Mouse (Mus musculus) stomach, embryonic 15.5 days (tissue): ENCODE measurements around the gene 4930442H23Rik. TPM values are rescaled to one million over a fixed set of nuclear protein-coding genes. Genes with fewer than 3 reads are reported as not detected.
"Not testable (repeated sequence)": the region's sequence is repeated elsewhere in the genome, so short reads cannot be mapped to it uniquely, and the experiment has no call there.

Experiments
- ATAC-seq: fragments of 200-750 bp; cut with Nextera tagmentation; 2 replicates; pipeline ENCODE4 v1.8.0; 2017; ENCODE audit warnings: low read depth, moderate number of reproducible peaks, moderate TSS enrichment; ENCODE audit not compliant: insufficient read depth, low FRiP score
- H3K27ac ChIP-seq: fragments of 300-500 bp; sonication (generic); 2 replicates; pipeline ENCODE4 v1.5.1; 2015; ENCODE audit warnings: mild to moderate bottlenecking, inconsistent platforms
- H3K27me3 ChIP-seq: fragments of 300-500 bp; sonication (generic); replicated peaks from 2 replicates; pipeline ENCODE4 v1.6.1; 2015; ENCODE audit warnings: inconsistent platforms
- H3K36me3 ChIP-seq: fragments of 300-500 bp; sonication (generic); 2 replicates; pipeline ENCODE4 v1.6.1; 2015; ENCODE audit warnings: inconsistent platforms
- H3K4me1 ChIP-seq: fragments of 300-500 bp; sonication (generic); 2 replicates; pipeline ENCODE4 v1.6.1; 2015; ENCODE audit warnings: inconsistent platforms
- H3K4me2 ChIP-seq: fragments of 300-500 bp; sonication (generic); 2 replicates; pipeline ENCODE4 v1.6.1; 2015; ENCODE audit warnings: mild to moderate bottlenecking, inconsistent platforms
- H3K4me3 ChIP-seq: fragments of 300-500 bp; sonication (generic); replicated peaks from 2 replicates; pipeline ENCODE4 v1.5.1; 2015; ENCODE audit warnings: inconsistent platforms
- H3K9ac ChIP-seq: fragments of 300-500 bp; sonication (generic); 2 replicates; pipeline ENCODE4 v1.6.1; 2015; ENCODE audit warnings: inconsistent platforms
- H3K9me3 ChIP-seq: fragments of 300-500 bp; sonication (generic); 2 replicates; pipeline ENCODE4 v1.6.1; 2016; ENCODE audit warnings: inconsistent platforms
- WGBS: fragments of 180-500 bp; shearing (Covaris S2); methylation state at CpG from one replicate; pipeline ENCODE4 v1.1.7; 2015; 5-methylcytosine and 5-hydroxymethylcytosine counted together
- polyA plus RNA-seq: library from polyadenylated mRNA; unstranded; fragments of >200 nt; fragmentation: Nextera tagmentation; extraction: Ambion mirVana; gene quantifications from 2 replicates; pipeline ENCODE4 v1.2.1, GENCODE M21; 2015

4930442H23Rik gene
- polyA plus RNA-seq, 1 experiment from 2014 or later, result not detected

DNA sequence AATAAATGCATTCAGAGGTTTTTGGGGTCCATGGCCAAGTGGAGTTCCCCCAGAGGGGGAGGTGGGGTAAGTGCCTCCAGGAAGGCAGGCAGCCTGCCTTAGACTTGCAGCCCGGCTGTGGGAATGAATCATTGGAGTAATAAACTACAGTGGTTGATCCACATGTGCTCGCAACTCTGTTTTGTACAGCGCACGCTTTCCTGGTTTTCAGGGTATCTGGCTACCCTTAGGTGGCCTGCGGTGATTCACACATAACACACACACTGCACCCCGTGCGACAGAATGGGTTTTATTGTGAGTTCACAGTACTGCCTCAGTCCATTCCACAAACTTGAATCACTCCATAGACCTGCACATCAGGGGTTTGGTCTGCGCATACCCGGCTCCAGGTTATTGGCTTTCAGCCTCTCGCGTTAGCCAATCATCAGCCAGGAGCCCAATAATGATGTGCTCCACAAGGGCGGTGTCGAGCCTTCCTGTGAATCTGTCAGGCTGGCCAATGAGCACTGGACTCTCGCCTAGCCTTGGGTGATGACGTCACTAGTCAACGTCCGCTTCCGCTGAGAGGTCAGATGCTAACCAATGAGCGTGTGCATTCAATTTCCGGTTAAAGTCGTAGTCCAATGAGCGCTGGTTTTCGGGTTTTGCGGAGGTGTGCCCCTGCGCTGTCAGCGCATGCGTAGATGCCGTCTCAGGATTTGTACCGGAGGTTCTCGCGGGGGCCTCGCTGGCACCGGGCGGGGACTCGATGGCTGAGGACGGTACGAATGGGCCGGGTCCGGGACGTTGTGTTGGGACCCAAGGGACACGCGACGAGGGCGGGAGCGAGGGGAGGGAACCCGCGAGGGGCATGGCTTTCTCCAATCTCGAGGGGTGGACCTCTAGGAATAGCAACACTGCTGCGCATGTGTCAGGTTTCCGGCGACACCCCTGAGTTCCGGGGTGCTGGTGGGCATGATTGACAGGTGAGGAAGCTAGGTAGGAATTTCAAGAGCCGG lies 1.0 kb downstream of the 4930442H23Rik start, which contains the start of gene Dapk3:
Gene Dapk3, plus strand, starts transcription at position 670 of the 998 bp plus-strand sequence.
- H3K27ac ChIP-seq, result peak within 1 kb of the TSS; percentile 92
- H3K36me3 ChIP-seq, result peaks cover 55% of the 10 kb centered on the region
- ATAC-seq, result peak; percentile 94
- no peaks in the 10 kb centered on the region for H3K9me3 ChIP-seq
- H3K4me1 ChIP-seq, result peaks cover 44% of the 10 kb centered on the region
- peak within 1 kb of the TSS; percentile 69 for H3K4me2 ChIP-seq
- H3K4me3 ChIP-seq, result peak within 1 kb of the TSS; percentile 76
- WGBS, result 5% methylated on average over 53 of the region's 53 CpGs
- peak within 1 kb of the TSS; percentile 58 for H3K9ac ChIP-seq
- H3K27me3 ChIP-seq, result no peaks in the 10 kb centered on the region

DNA sequence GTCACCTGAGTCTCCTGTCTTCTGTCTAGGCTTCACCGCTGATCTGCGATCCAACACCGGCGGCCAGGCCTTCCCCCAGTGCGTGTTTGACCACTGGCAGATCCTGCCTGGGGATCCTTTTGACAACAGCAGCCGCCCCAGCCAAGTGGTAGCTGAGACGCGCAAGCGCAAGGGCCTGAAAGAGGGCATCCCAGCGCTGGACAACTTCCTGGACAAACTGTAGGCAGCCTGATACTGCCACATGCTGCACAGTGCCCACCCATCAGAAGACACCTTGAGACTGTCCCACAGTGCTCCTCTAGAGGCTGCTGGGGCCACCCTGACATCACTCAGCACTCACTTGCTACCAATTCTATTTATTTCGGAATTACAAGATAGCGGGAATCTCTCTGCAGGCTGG lies 1.8 kb downstream of the 4930442H23Rik start:
- WGBS, result 79% methylated on average over 12 of the region's 12 CpGs
- peak overlapping the region; percentile 73 for H3K27ac ChIP-seq
- H3K36me3 ChIP-seq, result peaks cover 53% of the 10 kb centered on the region

DNA sequence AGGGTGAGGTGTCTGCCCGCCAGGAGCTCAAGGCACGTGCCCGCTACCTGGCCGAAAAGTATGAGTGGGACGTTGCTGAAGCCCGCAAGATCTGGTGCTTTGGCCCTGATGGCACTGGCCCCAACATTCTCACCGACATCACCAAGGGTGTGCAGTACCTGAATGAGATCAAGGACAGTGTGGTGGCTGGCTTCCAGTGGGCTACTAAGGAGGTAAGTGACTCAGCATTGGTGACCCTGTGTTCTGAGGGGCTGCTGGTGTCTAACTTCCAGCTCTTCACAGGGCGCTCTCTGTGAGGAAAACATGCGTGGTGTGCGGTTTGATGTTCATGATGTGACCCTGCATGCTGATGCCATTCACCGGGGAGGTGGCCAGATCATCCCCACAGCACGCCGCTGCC lies 2.7 kb downstream of the 4930442H23Rik start:
- Histone ChIP-seq H3K27ac (no peak overlapping the region), H3K9ac (no peak overlapping the region), H3K9me3 (no peaks in the 10 kb centered on the region), H3K36me3 (peaks cover 53% of the 10 kb centered on the region), H3K4me3 (no peak overlapping the region), H3K4me1 (peaks cover 45% of the 10 kb centered on the region), H3K4me2 (no peak overlapping the region), H3K27me3 (no peaks in the 10 kb centered on the region)
- ATAC-seq, result no peak
- 93% methylated on average over 13 of the region's 13 CpGs for WGBS

More for the DNA sequence above, 1.8 kb downstream of the 4930442H23Rik start:
- not testable (repeated sequence) for H3K9me3 ChIP-seq, ATAC-seq, H3K4me2 ChIP-seq, H3K4me3 ChIP-seq, H3K27me3 ChIP-seq, H3K9ac ChIP-seq
- H3K4me1 ChIP-seq, result peaks cover 45% of the 10 kb centered on the region

DNA sequence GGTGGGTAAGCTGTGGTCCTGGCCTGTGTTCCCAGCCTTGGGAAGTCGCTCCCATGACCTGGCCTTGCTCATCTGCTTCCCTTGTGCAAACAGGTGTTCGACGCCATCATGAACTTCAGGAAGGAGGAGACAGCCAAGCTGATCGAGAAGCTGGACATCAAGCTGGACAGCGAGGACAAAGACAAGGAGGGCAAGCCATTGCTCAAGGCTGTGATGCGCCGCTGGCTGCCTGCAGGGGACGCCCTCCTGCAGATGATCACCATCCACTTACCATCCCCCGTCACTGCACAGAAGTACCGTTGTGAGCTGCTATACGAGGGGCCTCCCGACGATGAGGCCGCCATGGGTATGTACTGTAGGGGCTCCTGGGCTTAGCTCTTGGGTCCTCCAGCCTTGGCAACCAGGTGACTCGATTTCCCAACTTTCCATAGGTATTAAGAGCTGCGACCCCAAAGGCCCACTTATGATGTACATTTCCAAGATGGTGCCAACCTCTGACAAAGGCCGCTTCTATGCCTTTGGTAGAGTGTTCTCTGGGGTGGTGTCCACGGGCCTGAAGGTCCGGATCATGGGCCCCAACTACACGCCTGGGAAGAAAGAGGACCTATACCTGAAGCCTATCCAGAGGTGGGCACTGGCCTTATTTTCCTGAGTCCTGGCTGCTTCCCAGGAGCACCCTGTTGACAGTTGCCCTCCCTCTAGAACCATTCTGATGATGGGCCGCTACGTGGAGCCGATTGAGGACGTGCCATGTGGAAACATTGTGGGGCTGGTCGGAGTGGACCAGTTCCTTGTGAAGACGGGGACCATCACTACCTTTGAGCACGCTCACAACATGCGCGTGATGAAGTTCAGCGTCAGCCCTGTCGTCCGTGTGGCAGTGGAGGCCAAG lies 4.0 kb downstream of the 4930442H23Rik start:
- Histone ChIP-seq H3K4me2 (no peak overlapping the region), H3K27ac (peak overlapping the region; percentile 35; the same call in 1 of the 2 replicates), H3K9ac (0 out of 2 replicates have a peak overlapping the region, but pooled peaks have one; percentile 9), H3K4me1 (peaks cover 55% of the 10 kb centered on the region), H3K36me3 (peaks cover 53% of the 10 kb centered on the region), H3K9me3 (no peaks in the 10 kb centered on the region), H3K4me3 (no peak overlapping the region), H3K27me3 (no peaks in the 10 kb centered on the region)
- 87% methylated on average over 32 of the region's 32 CpGs for WGBS
- ATAC-seq, result no peak

DNA sequence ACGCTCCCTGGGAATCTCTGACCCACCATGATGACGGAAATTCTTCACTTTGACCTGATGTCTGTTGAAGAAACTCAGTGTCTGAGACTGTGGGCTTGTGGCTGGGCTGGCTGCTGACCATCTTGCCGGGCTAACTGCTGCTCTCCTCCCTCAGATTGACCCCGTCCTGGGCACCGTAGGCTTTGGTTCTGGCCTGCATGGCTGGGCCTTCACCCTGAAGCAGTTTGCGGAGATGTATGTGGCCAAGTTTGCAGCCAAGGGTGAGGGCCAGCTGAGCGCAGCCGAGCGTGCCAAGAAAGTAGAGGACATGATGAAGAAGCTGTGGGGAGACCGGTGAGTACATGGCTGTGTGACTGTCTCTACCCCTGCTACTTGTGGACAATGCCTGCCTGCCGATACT lies 4.7 kb downstream of the 4930442H23Rik start:
- Histone ChIP-seq H3K4me2 (no peak overlapping the region), H3K4me3 (no peak overlapping the region), H3K27ac (0 out of 2 replicates have a peak overlapping the region, but pooled peaks have one; percentile 35), H3K36me3 (peaks cover 52% of the 10 kb centered on the region), H3K9me3 (no peaks in the 10 kb centered on the region), H3K27me3 (no peaks in the 10 kb centered on the region), H3K4me1 (peaks cover 55% of the 10 kb centered on the region), H3K9ac (no peak overlapping the region)
- 89% methylated on average over 11 of the region's 11 CpGs for WGBS
- no peak for ATAC-seq

DNA sequence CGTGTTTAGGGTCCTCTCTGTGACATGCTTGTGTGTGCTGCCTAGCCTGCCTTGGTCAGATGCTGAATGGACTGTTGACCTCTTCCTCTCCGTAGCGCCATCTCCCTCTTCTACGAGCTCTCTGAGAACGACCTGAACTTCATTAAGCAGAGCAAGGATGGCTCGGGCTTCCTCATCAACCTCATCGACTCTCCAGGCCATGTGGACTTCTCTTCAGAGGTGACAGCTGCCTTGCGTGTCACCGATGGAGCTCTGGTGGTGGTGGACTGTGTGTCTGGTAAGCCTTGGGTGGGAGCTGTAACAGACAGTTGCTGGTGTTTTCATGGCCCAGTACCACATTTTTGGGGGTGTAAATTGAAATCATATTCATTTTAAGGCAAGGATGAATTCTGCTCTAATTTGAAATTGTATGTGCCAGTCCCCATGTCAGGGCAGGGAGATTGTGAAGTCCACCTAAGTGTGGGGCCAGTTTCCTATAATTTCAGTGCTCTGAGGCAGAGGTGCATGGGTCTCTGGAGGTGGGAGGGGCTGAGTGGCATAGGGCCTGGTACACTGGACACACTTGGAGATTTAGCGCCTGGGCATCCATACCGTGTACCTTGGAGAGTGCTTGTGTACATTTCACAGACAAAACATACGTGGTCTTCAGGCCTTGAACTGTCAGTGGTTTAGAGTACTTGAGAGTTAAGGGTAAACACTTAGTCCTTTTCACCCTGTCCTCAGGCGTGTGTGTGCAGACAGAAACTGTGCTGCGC lies 5.5 kb downstream of the 4930442H23Rik start:
- Histone ChIP-seq H3K27ac (peak overlapping the region; percentile 89), H3K4me3 (peak overlapping the region; percentile 94), H3K4me1 (peaks cover 56% of the 10 kb centered on the region), H3K9ac (peak overlapping the region; percentile 97), H3K4me2 (peak overlapping the region; percentile 86), H3K27me3 (no peaks in the 10 kb centered on the region), H3K9me3 (no peaks in the 10 kb centered on the region), H3K36me3 (peaks cover 50% of the 10 kb centered on the region)
- ATAC-seq, result no peak
- 55% methylated on average over 14 of the region's 14 CpGs for WGBS

DNA sequence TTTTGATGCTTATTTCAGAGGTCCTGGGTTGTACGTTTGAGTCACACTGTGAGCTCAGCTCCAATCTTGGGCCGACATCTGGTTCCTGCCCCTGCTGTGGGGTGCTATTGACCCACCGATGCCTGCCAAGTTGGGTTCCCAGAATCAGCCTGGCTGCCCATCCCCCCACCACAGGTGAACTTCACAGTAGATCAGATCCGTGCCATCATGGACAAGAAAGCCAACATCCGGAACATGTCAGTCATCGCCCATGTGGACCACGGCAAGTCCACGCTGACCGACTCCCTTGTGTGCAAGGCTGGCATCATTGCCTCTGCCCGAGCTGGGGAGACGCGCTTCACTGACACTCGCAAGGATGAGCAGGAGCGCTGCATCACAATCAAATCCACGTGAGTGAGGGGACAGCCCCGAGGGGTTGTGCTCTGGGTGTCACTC lies 6.1 kb downstream of the 4930442H23Rik start:
- Histone ChIP-seq H3K4me3 (peak overlapping the region; percentile 94), H3K36me3 (peaks cover 50% of the 10 kb centered on the region), H3K27ac (peak overlapping the region; percentile 89), H3K4me2 (peak overlapping the region; percentile 86), H3K9me3 (no peaks in the 10 kb centered on the region), H3K9ac (peak overlapping the region; percentile 97), H3K4me1 (peaks cover 59% of the 10 kb centered on the region), H3K27me3 (no peaks in the 10 kb centered on the region)
- 7% methylated on average over 16 of the region's 16 CpGs for WGBS
- no peak for ATAC-seq

DNA sequence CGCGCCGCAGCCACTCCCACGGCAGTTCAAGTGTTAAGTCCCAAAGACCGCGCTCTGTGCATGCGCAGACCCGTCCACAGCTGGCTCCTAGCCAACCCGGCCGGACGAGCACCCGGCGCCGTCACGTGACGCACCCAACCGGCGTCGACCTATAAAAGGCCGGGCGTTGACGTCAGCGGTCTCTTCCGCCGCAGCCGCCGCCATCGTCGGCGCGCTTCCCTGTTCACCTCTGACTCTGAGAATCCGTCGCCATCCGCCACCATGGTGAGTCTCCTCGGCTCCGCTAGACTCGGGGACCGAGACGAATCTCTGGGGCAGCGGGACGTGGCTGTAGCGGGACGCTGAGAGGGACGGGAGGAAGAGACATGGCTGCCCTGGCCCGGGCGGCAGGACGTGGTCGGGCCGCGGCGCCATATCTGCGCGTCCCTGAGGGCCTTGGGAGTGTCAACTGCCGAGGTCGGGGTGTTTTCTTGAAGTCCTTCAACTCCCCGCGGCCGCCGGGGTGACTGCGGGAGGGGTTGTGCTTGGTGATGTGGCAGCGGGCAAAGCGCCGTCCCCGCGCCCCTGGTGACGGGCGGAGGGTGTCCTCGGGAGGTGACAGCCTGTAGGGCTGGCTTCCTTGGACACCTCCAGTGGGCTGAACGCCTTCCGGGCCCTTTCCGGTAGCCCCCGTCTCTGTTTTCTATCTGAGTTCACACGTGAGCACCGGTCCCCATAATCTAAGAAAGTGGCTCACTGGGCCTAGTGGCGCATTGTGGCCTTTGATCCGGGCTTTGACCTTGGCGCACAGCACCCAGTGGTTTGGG lies 7.0 kb downstream of the 4930442H23Rik start, which contains the start of gene Eef2:
Gene Eef2, plus strand, starts transcription at position 166 of the 806 bp plus-strand sequence.
- peak within 1 kb of the TSS; percentile 97 for H3K9ac ChIP-seq
- H3K27me3 ChIP-seq, result no peaks in the 10 kb centered on the region
- peak; percentile 81 for ATAC-seq
- peaks cover 42% of the 10 kb centered on the region for H3K36me3 ChIP-seq
- H3K4me1 ChIP-seq, result peaks cover 52% of the 10 kb centered on the region
- peak within 1 kb of the TSS; percentile 94 for H3K4me3 ChIP-seq
- no peaks in the 10 kb centered on the region for H3K9me3 ChIP-seq
- H3K4me2 ChIP-seq, result peak within 1 kb of the TSS; percentile 86
- H3K27ac ChIP-seq, result peak within 1 kb of the TSS; percentile 89
- WGBS, result under 1% methylated on average over 76 of the region's 77 CpGs

DNA sequence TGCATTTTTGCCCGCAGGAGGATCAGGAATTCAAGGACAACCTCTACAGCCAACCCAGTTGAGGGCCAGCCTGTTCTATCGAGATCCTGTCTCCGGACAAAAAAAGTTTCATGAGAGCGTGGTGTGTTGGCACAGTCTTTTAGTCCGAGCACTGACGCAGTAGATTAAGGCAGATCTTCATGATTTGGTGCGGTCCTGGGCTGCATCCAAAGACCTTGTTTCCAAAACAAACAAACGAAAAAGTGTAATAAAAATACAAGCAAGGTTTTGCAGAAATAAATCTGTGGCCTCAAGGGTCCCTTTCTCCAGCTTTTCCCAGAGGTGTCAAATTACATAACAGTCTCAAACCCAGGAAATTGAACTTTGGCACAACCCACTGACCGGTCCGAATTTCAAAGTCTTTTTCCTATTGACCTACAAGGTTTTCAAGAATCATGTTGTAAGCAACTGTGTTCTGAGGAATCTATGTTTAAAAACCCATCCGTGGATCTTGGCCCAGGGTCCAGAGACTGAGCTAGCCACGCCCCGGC lies 7.6 kb downstream of the 4930442H23Rik start:
- ATAC-seq, result peak; percentile 2; the same call in 1 of the 2 replicates
- Histone ChIP-seq H3K9ac (peak overlapping the region; percentile 6; the same call in 1 of the 2 replicates), H3K27me3 (no peaks in the 10 kb centered on the region), H3K4me3 (peak overlapping the region; percentile 94), H3K9me3 (no peaks in the 10 kb centered on the region), H3K4me2 (peak overlapping the region; percentile 67), H3K27ac (peak overlapping the region; percentile 79), H3K36me3 (peaks cover 36% of the 10 kb centered on the region), H3K4me1 (peaks cover 52% of the 10 kb centered on the region)
- 3% methylated on average over 13 of the region's 13 CpGs for WGBS

DNA sequence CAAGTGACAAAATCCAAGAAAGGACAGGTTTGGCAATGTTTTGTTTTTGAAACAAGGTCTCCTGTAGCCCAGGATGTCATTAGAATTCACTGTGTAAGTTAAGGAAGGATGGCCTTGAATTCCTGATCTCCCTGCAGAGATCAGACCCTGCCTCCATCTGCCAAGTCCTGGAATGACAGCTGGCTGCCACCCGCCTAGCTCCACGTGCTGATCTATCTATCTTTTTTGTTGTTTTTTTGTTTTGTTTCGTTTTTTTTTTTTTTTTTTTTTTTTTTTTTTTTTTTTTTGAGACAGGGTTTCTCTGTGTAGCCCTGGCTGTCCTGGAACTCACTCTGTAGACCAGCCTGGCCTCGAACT lies 8.3 kb downstream of the 4930442H23Rik start:
- not testable (repeated sequence) for H3K9me3 ChIP-seq, H3K27me3 ChIP-seq, H3K9ac ChIP-seq, ATAC-seq
- Histone ChIP-seq H3K36me3 (peaks cover 29% of the 10 kb centered on the region), H3K4me3 (peak overlapping the region; percentile 29), H3K27ac (peak overlapping the region; percentile 79), H3K4me1 (peaks cover 52% of the 10 kb centered on the region), H3K4me2 (peak overlapping the region; percentile 67)
- 10% methylated on average over 4 of the region's 4 CpGs for WGBS
